Mouse (Mus musculus) E14TG2a.4 (cell line): ENCODE data around the gene Ssc4d.

Source experiments
- CTCF ChIP-seq: conservative IDR thresholded peaks from 2 replicates; pipeline ENCODE4 v1.5.1; 2014; ENCODE audit warnings: low read length
- POU5F1 ChIP-seq: IDR thresholded peaks from 2 replicates; pipeline ENCODE4 v1.6.1; 2014; ENCODE audit warnings: low read length, borderline replicate concordance

- TF ChIP-seq CTCF = no peak
- no peak for TF ChIP-seq POU5F1
These were observed at the start of gene Ssc4d for GRCm38 (mm10) chr5:135974365-135974764.
